11 mouse cellular contexts compared by ENCODE assay signal in the genomic region with DNA sequence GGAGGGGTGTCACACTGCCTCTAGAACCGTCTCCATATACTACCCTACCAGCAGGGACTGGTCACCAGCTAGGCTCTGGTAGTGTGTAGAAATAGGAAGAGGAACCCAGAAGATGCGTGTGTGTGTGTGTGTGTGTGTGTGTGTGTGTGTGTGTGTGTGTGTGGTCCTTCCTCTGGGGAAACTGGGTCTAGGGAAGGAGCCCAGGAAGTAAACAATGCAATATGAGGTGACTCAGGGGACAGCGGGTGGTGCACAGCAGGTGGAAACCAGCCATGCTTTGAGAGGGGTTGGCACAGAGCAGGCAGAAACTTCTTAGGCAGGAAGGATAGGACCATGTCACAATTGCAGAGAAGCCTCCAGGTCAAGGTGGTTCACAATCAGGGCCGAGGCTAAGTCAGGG. TPM values are rescaled to one million over a fixed set of nuclear protein-coding genes. Genes with fewer than 3 reads are reported as not detected.
DNase-seq lines count a peak whose midpoint lies in the region; ATAC-seq and TF ChIP-seq lines count a peak whose summit lies in the region.
"Had no signal": no experiment of that assay in that cellular context is flagged by ENCODE, and none has a peak within 500 bp of the region (broad histone marks: within the 10 kb centered on the region; RNA-seq: fewer than 3 reads in every experiment).

No protein-coding gene starts in this region.

- WGBS in liver, embryonic 15.5 days (ENCODE audit: insufficient replicate concordance) = 29% methylated on average over 4 of the region's 4 CpGs
- 14% methylated on average over 4 of the region's 4 CpGs for WGBS in spleen, adult 2 months
- 65% methylated on average over 4 of the region's 4 CpGs for WGBS in hindbrain, postnatal 0 days

- peaks cover 85% of the 10 kb centered on the region for H3K4me1 ChIP-seq in bone marrow macrophage, adult 2 months (ENCODE audit: control insufficient read depth, insufficient read depth, low read length)
- no peaks in the 10 kb centered on the region for H3K4me1 ChIP-seq in liver, embryonic 15.5 days (replicated peaks)
- H3K4me1 ChIP-seq in spleen, adult 2 months (ENCODE audit: control insufficient read depth, insufficient read depth, insufficient read length) = peaks cover 20% of the 10 kb centered on the region; the same call in 1 of the 2 replicates
- no peaks in the 10 kb centered on the region for H3K4me1 ChIP-seq in hindbrain, postnatal 0 days (ENCODE audit: insufficient read depth, low read length)
- H3K4me1 ChIP-seq: heart, embryonic 13.5 days had no signal

- H3K27ac ChIP-seq in bone marrow macrophage, adult 2 months (ENCODE audit: insufficient read depth, low read depth, low read length) = peak overlapping the region; percentile 76
- H3K27ac ChIP-seq in liver, embryonic 15.5 days (replicated peaks) = no peak overlapping the region
- peak overlapping the region; percentile 10; the same call in 1 of the 2 replicates for H3K27ac ChIP-seq in spleen, adult 2 months (ENCODE audit: insufficient read depth, low read length)
- H3K27ac ChIP-seq in hindbrain, postnatal 0 days = no peak overlapping the region
- H3K27ac ChIP-seq: heart, embryonic 13.5 days; kidney, embryonic 15.5 days had no signal

- H3K9me3 ChIP-seq in liver, embryonic 15.5 days (replicated peaks) = no peaks in the 10 kb centered on the region
- H3K9me3 ChIP-seq in hindbrain, postnatal 0 days (ENCODE audit: low read length) = no peaks in the 10 kb centered on the region
- H3K9me3 ChIP-seq: heart, embryonic 13.5 days; kidney, embryonic 15.5 days had no signal

- no peaks in the 10 kb centered on the region for H3K36me3 ChIP-seq in liver, embryonic 15.5 days (replicated peaks)
- no peaks in the 10 kb centered on the region for H3K36me3 ChIP-seq in spleen, adult 2 months (ENCODE audit: control insufficient read depth, insufficient read depth, low read length)
- no peaks in the 10 kb centered on the region for H3K36me3 ChIP-seq in hindbrain, postnatal 0 days (ENCODE audit: insufficient read depth, low read length)
- H3K36me3 ChIP-seq: heart, embryonic 13.5 days; kidney, embryonic 15.5 days had no signal

- H3K4me2 ChIP-seq in liver, embryonic 15.5 days = no peak overlapping the region
- no peak overlapping the region for H3K4me2 ChIP-seq in hindbrain, postnatal 0 days (ENCODE audit: low read depth, low read length)
- H3K4me2 ChIP-seq: heart, embryonic 13.5 days; kidney, embryonic 15.5 days had no signal

- H3K4me3 ChIP-seq in bone marrow macrophage, adult 2 months (ENCODE audit: insufficient read depth, low read length) = peak overlapping the region; percentile 16
- H3K4me3 ChIP-seq in liver, embryonic 15.5 days (replicated peaks) = no peak overlapping the region
- no peak overlapping the region for H3K4me3 ChIP-seq in spleen, adult 2 months (ENCODE audit: extremely low read depth, insufficient read depth, insufficient read length)
- no peak overlapping the region for H3K4me3 ChIP-seq in hindbrain, postnatal 0 days (ENCODE audit: low read length)
- H3K4me3 ChIP-seq: heart, embryonic 13.5 days; kidney, embryonic 15.5 days had no signal

- TF ChIP-seq POLR2A in bone marrow macrophage, adult 2 months (IDR thresholded peaks at IDR 0.05; ENCODE audit: borderline replicate concordance, low read depth, low read length) = no peak
- no peak for TF ChIP-seq POLR2A in spleen, adult 2 months (IDR thresholded peaks at IDR 0.05; ENCODE audit: low read depth, low read length)

- DNase-seq in layer of hippocampus, adult 9-11 months = peak; percentile 49
- no peak for DNase-seq in layer of hippocampus, postnatal 10 days (ENCODE audit: low spot score in 2 of 2)
- peak; percentile 51 to 60 for DNase-seq in spleen, adult 2 months (ENCODE audit: low read depth in 1 of 2, low spot score in 2 of 2)
- DNase-seq in thymus, postnatal 14 days = no peak
- no peak for DNase-seq in ovary, postnatal 36 days (ENCODE audit: low spot score)
- DNase-seq in hindbrain, postnatal 0 days (ENCODE audit: low spot score) = no peak
- DNase-seq: cerebellum, adult 8-10 months had no signal

- TF ChIP-seq CTCF in bone marrow macrophage, adult 2 months (IDR thresholded peaks at IDR 0.05; ENCODE audit: low read depth, low read length) = no peak
- TF ChIP-seq CTCF in spleen, adult 2 months (IDR thresholded peaks at IDR 0.05; ENCODE audit: extremely low read depth, insufficient read depth, insufficient read length, insufficient replicate concordance) = no peak
- no peak for TF ChIP-seq CTCF in hindbrain, postnatal 0 days (IDR thresholded peaks at IDR 0.05; ENCODE audit: low read depth)

- no peaks in the 10 kb centered on the region for H3K27me3 ChIP-seq in liver, embryonic 15.5 days
- H3K27me3 ChIP-seq in spleen, adult 2 months (ENCODE audit: control insufficient read depth, insufficient read depth, low read length) = no peaks in the 10 kb centered on the region
- H3K27me3 ChIP-seq in hindbrain, postnatal 0 days (ENCODE audit: insufficient read depth, low read length) = no peaks in the 10 kb centered on the region
- H3K27me3 ChIP-seq: heart, embryonic 13.5 days; kidney, embryonic 15.5 days had no signal

- no peak overlapping the region for H3K9ac ChIP-seq in liver, embryonic 15.5 days
- no peak overlapping the region for H3K9ac ChIP-seq in hindbrain, postnatal 0 days (replicated peaks; ENCODE audit: low read length)
- H3K9ac ChIP-seq: heart, embryonic 13.5 days; kidney, embryonic 15.5 days had no signal

- peak; percentile 57 for ATAC-seq in liver, embryonic 15.5 days (ENCODE audit: insufficient read depth)
- ATAC-seq in hindbrain, postnatal 0 days = no peak

RNA-seq across cellular contexts. Expression of a gene that starts 30.8 kb away (rescaled TPM):
- 10 to 100 TPM; 13.6 to 13.9 TPM for total RNA-seq in layer of hippocampus, postnatal 10 days (2021)
- polyA plus RNA-seq in bone marrow macrophage, adult 2 months (2012; ENCODE audit: insufficient read depth, insufficient read length, missing spikeins) = 7.8 and 9.5 TPM in 2 replicates
- 0.62 and 0.76 TPM in 2 replicates for polyA plus RNA-seq in liver, embryonic 15.5 days (2015; fragmentation: Nextera tagmentation; extraction: Ambion mirVana)
- polyA plus RNA-seq in spleen, adult 2 months (2012; rRNA removed) = 3.7 and 8.1 TPM in 2 replicates
- 1.6 and 3.3 TPM in 2 replicates for total RNA-seq in hindbrain, postnatal 0 days (2014; rRNA removed)
- 1.2 and 1.6 TPM in 2 replicates for polyA plus RNA-seq in hindbrain, postnatal 0 days (2015; fragmentation: Nextera tagmentation; extraction: Ambion mirVana)

Comparison
In these comparisons a context has a peak if more than half of its experiments do, and no peak if none do; other contexts are left out.
1. DNase-seq: peak in layer of hippocampus, adult 9-11 months (single experiment) and spleen, adult 2 months (2 of 2); none in layer of hippocampus, postnatal 10 days (0 of 2), thymus, postnatal 14 days (single experiment), ovary, postnatal 36 days (single experiment) and hindbrain, postnatal 0 days (single experiment).
2. H3K27ac ChIP-seq: peak in bone marrow macrophage, adult 2 months (single experiment) and spleen, adult 2 months (single experiment); none in liver, embryonic 15.5 days (single experiment) and hindbrain, postnatal 0 days (single experiment).